ENCODE assay signal across 34 mouse cellular contexts in genomic region chr13:92261329-92261728, GRCm38 (mm10). TPM values are rescaled to one million over a fixed set of nuclear protein-coding genes. Genes with fewer than 3 reads are reported as not detected.
"Had no signal": no experiment of that assay in that cellular context is flagged by ENCODE, and none has a peak within 500 bp of the region (broad histone marks: within the 10 kb centered on the region; RNA-seq: fewer than 3 reads in every experiment).

No protein-coding gene starts in this region.

- H3K36me3 ChIP-seq: forebrain, embryonic 15.5 days had no signal

- H3K4me3 ChIP-seq: embryonic facial prominence, embryonic 10.5 days; embryonic facial prominence, embryonic 12.5 days; embryonic facial prominence, embryonic 13.5 days; embryonic facial prominence, embryonic 15.5 days; erythroblast, embryonic 14.5 days; forebrain, embryonic 10.5 days; forebrain, embryonic 12.5 days; forebrain, embryonic 13.5 days; forebrain, embryonic 15.5 days; gastrocnemius, adult 2 months; heart, adult 2 months had no signal

- H3K27me3 ChIP-seq: embryonic facial prominence, embryonic 12.5 days; embryonic facial prominence, embryonic 13.5 days; embryonic facial prominence, embryonic 15.5 days; forebrain, embryonic 12.5 days; forebrain, embryonic 13.5 days; forebrain, embryonic 15.5 days had no signal

- H3K9me3 ChIP-seq: embryonic facial prominence, embryonic 10.5 days; embryonic facial prominence, embryonic 12.5 days; embryonic facial prominence, embryonic 13.5 days; embryonic facial prominence, embryonic 15.5 days; forebrain, embryonic 10.5 days; forebrain, embryonic 12.5 days; forebrain, embryonic 13.5 days; forebrain, embryonic 15.5 days had no signal

- DNase-seq: cerebellum, adult 2 months; cerebellum, adult 8-10 months; cerebellum, adult 9-10 months; cerebellum, adult 9-11 months; cerebellum, postnatal 10 days; cerebellum, postnatal 14 days; cerebellum, postnatal 25 days; cerebellum, postnatal 36 days; embryo, embryonic 11 days; forebrain, postnatal 0 days; gastrocnemius, adult 2 months; gastrocnemius, postnatal 10 days; gastrocnemius, postnatal 14 days; gastrocnemius, postnatal 25 days; gastrocnemius, postnatal 36 days; heart, adult 18-20 months; heart, adult 2 months had no signal

- H3K27ac ChIP-seq: embryonic facial prominence, embryonic 10.5 days; embryonic facial prominence, embryonic 12.5 days; embryonic facial prominence, embryonic 13.5 days; embryonic facial prominence, embryonic 15.5 days; forebrain, embryonic 10.5 days; forebrain, embryonic 12.5 days; forebrain, embryonic 13.5 days; forebrain, embryonic 15.5 days; gastrocnemius, adult 2 months; heart, adult 2 months had no signal

- H3K4me1 ChIP-seq: embryonic facial prominence, embryonic 10.5 days; embryonic facial prominence, embryonic 12.5 days; embryonic facial prominence, embryonic 13.5 days; embryonic facial prominence, embryonic 15.5 days; forebrain, embryonic 10.5 days; forebrain, embryonic 12.5 days; forebrain, embryonic 13.5 days; forebrain, embryonic 15.5 days had no signal

RNA-seq across cellular contexts. Expression of gene Gm20379, which starts 44.5 kb away (rescaled TPM):
- total RNA-seq: common myeloid progenitor, adult 5-6 weeks; forebrain, postnatal 0 days; gastrocnemius, adult 18-20 months; gastrocnemius, adult 2 months; gastrocnemius, adult 8-10 months; gastrocnemius, postnatal 10 days; gastrocnemius, postnatal 14 days; gastrocnemius, postnatal 25 days; gastrocnemius, postnatal 36 days; gastrocnemius, postnatal 4 days; granulocyte monocyte progenitor cell, adult 5-6 weeks; heart, adult 18-20 months; heart, adult 2 months had no signal
- polyA plus RNA-seq: cerebellum, adult 2 months; cortical plate, adult 2 months; erythroblast, embryonic 14.5 days; frontal cortex, adult 2 months; gonadal fat pad, adult 2 months; heart, adult 2 months had no signal
